Mouse (Mus musculus) ES-E14 (cell line): Measurements from ENCODE around the gene Arl8a.

Source experiments
- CHD2 ChIP-seq: IDR thresholded peaks from 2 replicates; pipeline ENCODE4 v1.6.1; 2014; ENCODE audit warnings: mild to moderate bottlenecking, low read depth, low read length, inconsistent platforms
- MAFK ChIP-seq: IDR thresholded peaks from 2 replicates; pipeline ENCODE4 v1.6.1; 2014; ENCODE audit warnings: mild to moderate bottlenecking, low read depth, low read length, inconsistent platforms; ENCODE audit not compliant: insufficient read depth

DNA sequence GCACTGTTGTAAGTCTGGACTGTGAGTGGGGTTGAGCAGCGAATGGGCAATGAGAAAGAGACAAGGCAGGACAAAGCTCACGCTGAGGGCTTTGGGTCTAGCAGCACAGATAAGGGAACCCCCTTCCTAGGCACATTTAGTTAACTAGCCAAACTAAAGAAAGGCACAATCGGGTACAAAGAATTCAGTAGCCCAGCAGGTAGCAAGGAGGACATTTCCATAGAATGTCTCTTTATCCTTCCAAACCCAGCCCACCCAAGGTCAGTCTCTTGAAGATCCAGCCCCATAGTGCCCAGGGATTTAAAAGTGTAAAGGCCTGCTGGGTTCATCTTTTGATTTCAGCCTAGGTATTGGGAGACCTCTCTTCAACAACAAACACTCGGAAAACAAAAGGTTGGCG is 39.3 kb downstream of the Arl8a start:
- TF ChIP-seq MAFK (no peak), CHD2 (no peak)
